Mouse (Mus musculus): Measurements from ENCODE around the gene Slc39a8. TPM values are rescaled to one million over a fixed set of nuclear protein-coding genes. Genes with fewer than 3 reads are reported as not detected.
A peak's percentile ranks its signal among the peaks of the same experiment; 100 is the strongest.

The Slc39a8 gene
- total RNA-seq, 1 experiment from 2014 or later, result not detected

- ATAC-seq (replicated peaks; ENCODE audit: insufficient number of reproducible peaks, low FRiP score, low TSS enrichment, poor library complexity, severe bottlenecking), result no peak
Measured at GRCm38 (mm10) chr3:135843181-135843580, 18.1 kb downstream of the Slc39a8 start.

- ATAC-seq (replicated peaks; ENCODE audit: insufficient number of reproducible peaks, low FRiP score, low TSS enrichment, poor library complexity, severe bottlenecking), result no peak
Measured at GRCm38 (mm10) chr3:135843707-135844106, 18.6 kb downstream of the Slc39a8 start.

GRCm38 (mm10) chr3:135844835-135845234, 19.8 kb downstream of the Slc39a8 start:
- ATAC-seq (replicated peaks; ENCODE audit: insufficient number of reproducible peaks, low FRiP score, low TSS enrichment, poor library complexity, severe bottlenecking), result no peak

DNA sequence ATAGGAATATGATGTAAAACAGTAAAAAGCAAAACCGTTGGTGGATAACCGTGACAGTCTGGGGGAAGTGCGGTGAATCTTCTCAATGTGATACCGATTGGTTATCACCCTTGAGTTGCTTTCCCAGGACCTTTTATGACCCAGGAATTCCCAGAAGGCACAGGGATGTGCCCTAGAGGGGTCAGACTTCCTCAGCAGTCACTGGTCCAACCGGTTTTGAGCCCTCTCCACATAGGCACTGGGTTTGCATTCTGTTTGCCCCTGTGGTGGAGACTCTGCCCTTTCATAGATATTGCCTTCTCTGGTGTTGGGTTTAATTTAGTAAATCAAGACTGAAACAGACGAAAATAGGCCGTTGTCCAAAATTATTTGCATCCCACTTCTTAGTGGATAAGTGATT, 20.8 kb downstream of the Slc39a8 start:
- no peak for ATAC-seq (replicated peaks; ENCODE audit: insufficient number of reproducible peaks, low FRiP score, low TSS enrichment, poor library complexity, severe bottlenecking)

GRCm38 (mm10) chr3:135851607-135852006, 26.5 kb downstream of the Slc39a8 start:
- no peak for ATAC-seq (replicated peaks; ENCODE audit: insufficient number of reproducible peaks, low FRiP score, low TSS enrichment, poor library complexity, severe bottlenecking)

DNA sequence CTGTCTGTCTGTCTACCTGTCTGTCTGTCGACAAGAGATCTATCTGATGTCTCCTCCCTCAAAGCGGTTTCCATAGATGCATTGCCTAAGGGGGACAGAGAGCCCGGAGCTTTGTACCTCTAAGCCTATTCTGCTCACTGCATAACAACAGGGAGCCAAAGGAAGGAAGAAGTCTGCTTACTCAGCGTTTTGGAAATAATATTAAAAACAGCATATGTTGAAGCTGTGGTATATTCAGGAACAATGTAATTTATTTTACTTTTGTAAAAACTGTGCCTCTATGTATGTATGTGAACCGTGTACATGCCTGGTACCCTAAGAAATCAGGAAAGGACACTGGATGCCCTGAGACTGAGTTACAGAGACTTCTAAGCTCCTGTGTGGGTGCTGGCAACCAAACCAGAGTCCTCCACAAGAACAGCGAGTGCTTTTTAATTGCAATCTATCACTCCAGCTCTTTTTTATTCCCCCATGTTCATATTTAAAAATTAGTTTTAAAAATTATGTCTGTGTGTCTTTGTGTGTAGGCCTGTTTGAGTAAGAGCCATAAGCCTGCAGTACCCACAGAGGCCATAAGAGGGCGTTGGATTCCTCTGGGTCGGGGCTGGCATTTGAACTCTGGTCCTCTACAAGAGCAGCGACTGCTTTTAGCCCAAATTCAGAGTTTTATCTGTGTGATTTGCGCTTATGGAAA, 28.7 kb downstream of the Slc39a8 start:
- ATAC-seq (replicated peaks; ENCODE audit: insufficient number of reproducible peaks, low FRiP score, low TSS enrichment, poor library complexity, severe bottlenecking), result no peak

GRCm38 (mm10) chr3:135854298-135854984, 29.4 kb downstream of the Slc39a8 start:
- 0 out of 2 replicates have a peak, but pooled peaks have one; percentile 5 for ATAC-seq (replicated peaks; ENCODE audit: insufficient number of reproducible peaks, low FRiP score, low TSS enrichment, poor library complexity, severe bottlenecking)

DNA sequence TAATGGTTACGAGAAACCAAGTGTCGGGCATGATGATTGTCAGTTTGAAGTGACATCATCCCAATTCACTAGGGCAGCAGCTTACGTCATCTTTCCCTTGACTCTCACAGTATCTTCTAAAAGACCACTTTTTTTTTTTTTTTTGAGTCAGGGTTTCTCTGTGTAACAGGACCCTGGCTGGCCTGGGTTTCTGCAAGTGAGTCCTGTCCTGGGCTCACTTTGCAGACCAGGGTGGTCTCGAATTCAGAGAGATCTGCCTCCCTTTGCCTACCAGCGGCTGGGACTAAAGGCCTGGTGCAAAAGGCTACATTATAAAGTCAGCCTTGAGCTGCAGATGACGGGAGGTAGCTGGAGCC, 29.9 kb downstream of the Slc39a8 start:
- no peak for ATAC-seq (replicated peaks; ENCODE audit: insufficient number of reproducible peaks, low FRiP score, low TSS enrichment, poor library complexity, severe bottlenecking)

DNA sequence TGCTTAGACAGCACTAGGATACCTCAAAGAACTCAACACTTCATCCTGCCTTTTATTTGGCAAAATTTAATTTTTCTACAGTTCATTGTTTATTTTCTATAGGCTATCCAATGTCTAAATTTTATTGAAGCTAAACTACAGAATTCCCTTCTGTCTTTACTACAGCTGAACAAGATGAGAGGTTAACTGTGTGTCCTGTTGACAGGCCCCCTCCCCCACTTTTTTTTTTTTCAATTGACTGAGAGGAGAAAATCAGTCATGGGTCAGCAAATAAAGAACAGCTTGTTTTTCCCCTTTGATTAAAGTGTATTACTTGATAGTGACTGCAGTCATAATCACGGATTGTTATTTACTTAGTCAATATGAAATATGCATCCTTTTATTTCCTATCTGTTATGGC, 31.2 kb downstream of the Slc39a8 start:
- ATAC-seq (replicated peaks; ENCODE audit: insufficient number of reproducible peaks, low FRiP score, low TSS enrichment, poor library complexity, severe bottlenecking), result no peak

DNA sequence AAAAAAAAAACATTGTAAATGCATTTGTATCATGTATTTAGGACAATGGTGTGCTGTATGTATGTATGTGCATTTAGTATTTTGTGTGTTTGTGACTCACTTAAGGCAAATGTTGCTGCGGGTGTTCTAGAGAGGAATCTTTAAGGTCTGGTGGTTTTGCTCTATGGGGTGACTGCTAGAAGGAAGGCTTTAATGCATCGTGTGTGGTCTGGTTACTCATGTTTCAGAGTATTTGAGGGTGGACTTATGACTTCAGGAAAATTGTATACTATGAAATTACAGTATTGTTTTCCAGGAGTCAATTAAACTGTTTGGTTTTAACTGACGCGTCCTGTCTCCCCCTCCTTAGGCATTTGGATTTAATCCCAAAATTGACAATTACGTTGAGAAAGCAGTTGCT, 32.1 kb downstream of the Slc39a8 start:
- no peak for ATAC-seq (replicated peaks; ENCODE audit: insufficient number of reproducible peaks, low FRiP score, low TSS enrichment, poor library complexity, severe bottlenecking)

DNA sequence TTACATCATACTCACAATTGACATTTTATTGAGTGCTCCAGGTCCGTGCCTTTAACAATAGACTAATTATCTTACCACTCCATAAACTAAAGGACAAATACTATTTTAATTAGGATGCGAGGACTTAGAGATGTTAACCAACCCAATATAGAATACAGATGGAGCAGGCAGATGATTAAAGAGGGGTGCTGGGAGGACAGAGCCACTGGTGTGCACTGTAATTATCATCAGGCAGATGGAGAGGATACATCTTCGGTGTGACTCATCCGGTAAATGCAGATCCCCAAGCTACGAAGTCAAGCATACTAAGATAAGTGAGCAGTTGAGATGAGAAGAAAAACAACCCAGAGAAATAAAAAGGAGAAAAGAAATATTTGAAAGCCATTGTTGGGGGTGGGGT, 34.4 kb downstream of the Slc39a8 start:
- ATAC-seq (replicated peaks; ENCODE audit: insufficient number of reproducible peaks, low FRiP score, low TSS enrichment, poor library complexity, severe bottlenecking), result no peak

DNA sequence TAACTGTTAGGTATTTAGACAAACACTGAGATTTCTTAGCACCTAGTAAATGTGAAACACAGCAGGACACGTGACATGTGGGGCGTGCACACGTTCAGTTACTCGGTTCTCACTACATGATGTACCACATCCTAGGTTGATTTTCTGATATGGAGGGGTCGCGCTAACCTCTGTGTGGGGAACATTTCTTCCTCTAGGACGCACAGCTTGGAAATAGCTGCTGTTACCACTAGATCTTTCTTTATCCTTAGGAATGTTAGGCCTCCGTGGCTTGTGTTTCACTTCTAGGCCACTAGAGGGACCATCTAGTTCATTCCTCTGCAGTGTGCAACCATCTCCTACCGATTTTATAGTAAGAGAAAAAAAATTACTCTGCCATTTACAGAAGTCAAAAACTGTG, 37.7 kb downstream of the Slc39a8 start:
- no peak for ATAC-seq (replicated peaks; ENCODE audit: insufficient number of reproducible peaks, low FRiP score, low TSS enrichment, poor library complexity, severe bottlenecking)

DNA sequence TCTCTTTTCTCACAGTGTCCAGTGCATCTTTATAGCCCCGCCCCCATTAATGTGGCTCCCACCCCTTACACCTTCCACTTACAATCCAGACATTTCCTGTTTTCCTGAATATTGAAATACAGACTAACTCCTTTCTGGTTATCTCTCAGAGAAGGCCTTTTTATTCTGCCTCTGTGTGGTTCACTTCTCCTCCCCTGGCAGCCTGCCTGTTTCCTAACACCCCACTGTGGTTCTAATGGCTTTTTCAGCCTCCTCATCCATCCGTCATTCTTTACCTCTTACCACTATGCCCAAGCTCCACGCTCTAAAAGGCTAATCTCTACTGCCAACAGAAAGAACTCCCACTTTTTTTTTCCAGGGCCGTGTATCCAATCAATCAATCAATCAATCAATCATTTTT, 44.0 kb downstream of the Slc39a8 start:
- ATAC-seq (replicated peaks; ENCODE audit: insufficient number of reproducible peaks, low FRiP score, low TSS enrichment, poor library complexity, severe bottlenecking), result no peak

DNA sequence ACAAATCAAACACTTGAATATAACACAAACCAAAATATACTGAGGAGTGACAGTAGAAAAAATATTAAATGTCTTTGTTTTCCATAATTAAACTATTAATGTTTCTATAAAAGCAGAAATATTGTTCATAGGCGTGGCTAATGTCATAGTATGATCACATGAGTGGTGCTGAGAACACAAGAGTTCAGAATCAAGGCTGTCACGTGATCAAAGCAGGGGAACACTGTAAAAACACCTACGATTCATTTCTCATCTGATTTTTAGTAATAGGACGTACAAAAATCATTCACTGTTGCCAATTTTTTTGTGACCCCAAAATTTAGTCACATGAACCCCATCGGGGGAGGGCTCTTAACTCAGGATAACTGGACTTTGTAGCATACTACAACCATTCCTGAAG, 47.2 kb downstream of the Slc39a8 start:
- no peak for ATAC-seq (replicated peaks; ENCODE audit: insufficient number of reproducible peaks, low FRiP score, low TSS enrichment, poor library complexity, severe bottlenecking)

DNA sequence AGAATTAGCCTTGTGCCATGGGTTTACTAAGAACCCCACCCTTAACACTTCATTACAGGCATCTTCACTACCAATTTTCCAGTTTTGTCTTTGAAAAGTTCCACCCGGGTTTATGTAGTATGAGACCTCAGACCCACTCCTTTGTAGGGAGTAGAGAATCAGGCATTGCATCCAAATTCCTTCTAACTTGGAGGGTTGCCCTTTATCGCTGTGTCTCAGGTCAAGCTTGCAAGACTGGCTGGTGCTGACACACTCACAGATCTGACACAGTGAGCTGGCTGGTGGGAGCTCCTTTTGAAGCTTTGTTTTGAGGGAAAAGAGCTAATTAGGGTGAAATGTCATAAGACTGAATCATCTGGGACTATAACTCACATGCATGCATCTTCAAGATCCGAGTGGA, 48.5 kb downstream of the Slc39a8 start:
- ATAC-seq (replicated peaks; ENCODE audit: insufficient number of reproducible peaks, low FRiP score, low TSS enrichment, poor library complexity, severe bottlenecking), result no peak

GRCm38 (mm10) chr3:135878048-135878447, 53.0 kb downstream of the Slc39a8 start:
- ATAC-seq (replicated peaks; ENCODE audit: insufficient number of reproducible peaks, low FRiP score, low TSS enrichment, poor library complexity, severe bottlenecking), result no peak

GRCm38 (mm10) chr3:135885927-135886658, 61.0 kb downstream of the Slc39a8 start:
- no peak for ATAC-seq (replicated peaks; ENCODE audit: insufficient number of reproducible peaks, low FRiP score, low TSS enrichment, poor library complexity, severe bottlenecking)

GRCm38 (mm10) chr3:135886659-135887027, 61.6 kb downstream of the Slc39a8 start:
- no peak for ATAC-seq (replicated peaks; ENCODE audit: insufficient number of reproducible peaks, low FRiP score, low TSS enrichment, poor library complexity, severe bottlenecking)

DNA sequence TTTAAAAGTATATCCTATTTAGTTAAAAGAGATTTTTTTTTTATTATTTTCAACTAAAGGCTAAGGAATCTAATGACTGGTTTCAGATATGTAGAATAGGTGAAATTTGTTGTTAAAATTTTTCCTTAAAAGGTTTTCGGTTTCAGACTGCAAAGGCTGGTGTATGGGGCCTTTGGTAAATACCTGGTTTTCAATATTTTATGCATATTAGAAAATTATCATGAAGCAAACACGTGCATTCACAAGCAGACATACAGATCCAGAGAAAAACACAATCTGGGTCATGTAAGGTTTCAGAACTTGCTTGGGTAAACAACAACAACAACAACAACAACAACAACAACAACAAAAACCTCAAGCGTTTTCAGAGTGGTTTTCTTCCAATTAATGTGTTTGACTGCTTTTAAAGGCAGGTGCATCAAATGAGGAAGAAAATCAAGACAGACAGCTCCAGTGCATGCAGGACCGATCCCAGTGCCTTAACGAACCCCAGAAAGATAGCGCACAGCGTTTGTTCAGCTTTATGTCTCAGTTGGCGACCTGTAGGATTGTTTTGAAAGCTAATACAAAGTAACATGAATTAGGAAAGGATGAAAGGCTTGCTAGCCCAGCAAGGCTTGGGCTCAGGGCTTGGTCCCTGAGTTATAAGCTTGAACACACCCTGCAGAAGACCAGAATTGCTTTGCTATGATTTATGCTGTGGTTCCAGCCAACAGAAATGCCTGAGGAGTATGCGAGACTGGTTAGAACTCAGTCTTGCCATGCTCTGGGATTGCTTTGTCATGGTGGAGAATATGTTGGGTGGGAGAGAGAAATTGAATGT, 62.2 kb downstream of the Slc39a8 start:
- ATAC-seq (replicated peaks; ENCODE audit: insufficient number of reproducible peaks, low FRiP score, low TSS enrichment, poor library complexity, severe bottlenecking), result no peak

All from monocyte, adult 5-6 weeks (primary cell).